Comparison of ENCODE assay signal across 12 mouse cellular contexts in the genomic region with DNA sequence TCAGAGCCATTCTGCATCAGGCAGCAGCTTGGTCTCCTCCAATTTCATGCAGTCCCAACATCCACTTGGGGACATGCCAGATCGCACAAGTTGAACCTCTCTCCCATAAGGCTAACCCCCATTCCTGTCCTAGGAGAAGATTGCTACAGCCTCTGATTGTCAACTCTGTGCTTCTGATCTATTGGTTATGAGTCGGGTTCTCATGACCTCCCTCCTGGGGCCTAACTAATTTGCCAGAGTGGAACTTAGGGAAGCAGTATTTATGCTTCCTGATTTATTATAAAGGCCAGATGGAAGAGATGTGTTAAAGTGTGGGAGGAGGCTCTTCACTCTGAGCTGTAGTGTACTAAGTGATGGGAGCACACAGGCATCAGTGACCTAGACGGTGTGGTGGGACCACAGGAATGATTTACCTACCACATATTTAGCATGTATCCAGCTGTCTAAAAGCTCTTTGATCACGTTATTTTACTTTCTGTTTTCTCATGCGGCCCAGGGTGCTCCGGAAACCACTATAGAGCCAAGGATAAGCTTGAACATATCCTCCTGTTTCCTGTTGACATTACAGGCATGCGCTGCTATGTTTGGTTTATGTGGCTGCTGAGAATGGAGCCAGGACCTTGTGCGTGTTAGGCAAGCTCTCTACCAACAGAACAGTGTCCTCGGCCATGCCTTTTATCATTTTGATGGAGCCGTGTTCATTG. TPM values are rescaled to one million over a fixed set of nuclear protein-coding genes. Genes with fewer than 3 reads are reported as not detected.
A peak's percentile ranks its signal among the peaks of the same experiment; 100 is the strongest.
DNase-seq lines count a peak whose midpoint lies in the region; ATAC-seq and TF ChIP-seq lines count a peak whose summit lies in the region.
"Had no signal": no experiment of that assay in that cellular context is flagged by ENCODE, and none has a peak within 500 bp of the region (broad histone marks: within the 10 kb centered on the region; RNA-seq: fewer than 3 reads in every experiment).

No protein-coding gene starts in this region.

- peak; percentile 85 for ATAC-seq in lung, embryonic 14.5 days (ENCODE audit: insufficient read depth)
- peak; percentile 98 for ATAC-seq in inflammation-experienced regulatory T-cells, adult 6 months
- ATAC-seq in forebrain, embryonic 13.5 days = no peak
- ATAC-seq: Patski had no signal

- no peaks in the 10 kb centered on the region for H3K36me3 ChIP-seq in lung, embryonic 14.5 days (ENCODE audit: insufficient read depth)
- no peaks in the 10 kb centered on the region for H3K36me3 ChIP-seq in forebrain, embryonic 13.5 days (ENCODE audit: poor library complexity, severe bottlenecking)
- H3K36me3 ChIP-seq: embryonic facial prominence, embryonic 15.5 days; liver, embryonic 15.5 days; neural tube, embryonic 12.5 days had no signal

- no peak overlapping the region for H3K4me3 ChIP-seq in lung, embryonic 14.5 days (ENCODE audit: low read depth, low read length)
- no peak overlapping the region for H3K4me3 ChIP-seq in forebrain, embryonic 13.5 days
- H3K4me3 ChIP-seq: embryonic facial prominence, embryonic 15.5 days; liver, embryonic 15.5 days; neural tube, embryonic 12.5 days had no signal

- DNase-seq in lung, embryonic 14.5 days = peak; percentile 72
- no peak for DNase-seq in lung, adult 18-20 months
- DNase-seq in lung, postnatal 36 days = peak; percentile 60
- peak; percentile 31 to 50 for DNase-seq in thymus, postnatal 36 days
- no peak for DNase-seq in spleen, postnatal 10 days (ENCODE audit: low spot score in 2 of 2)
- DNase-seq: gastrocnemius, postnatal 25 days had no signal

- WGBS in lung, embryonic 14.5 days = 36% methylated on average over 10 of the region's 10 CpGs
- 85% methylated on average over 10 of the region's 10 CpGs for WGBS in forebrain, embryonic 13.5 days

- TF ChIP-seq CTCF in lung, embryonic 14.5 days (IDR thresholded peaks at IDR 0.05; ENCODE audit: low read depth) = no peak

- H3K27ac ChIP-seq in lung, embryonic 14.5 days (ENCODE audit: low read depth) = peak overlapping the region; percentile 63
- no peak overlapping the region for H3K27ac ChIP-seq in forebrain, embryonic 13.5 days
- H3K27ac ChIP-seq: embryonic facial prominence, embryonic 15.5 days; liver, embryonic 15.5 days; neural tube, embryonic 12.5 days had no signal

- H3K4me1 ChIP-seq in lung, embryonic 14.5 days (ENCODE audit: insufficient read depth) = peaks cover 6% of the 10 kb centered on the region; the same call in 1 of the 2 replicates
- no peaks in the 10 kb centered on the region for H3K4me1 ChIP-seq in forebrain, embryonic 13.5 days
- H3K4me1 ChIP-seq: neural tube, embryonic 12.5 days had no signal

- no peaks in the 10 kb centered on the region for H3K27me3 ChIP-seq in lung, embryonic 14.5 days (ENCODE audit: insufficient read depth, low read length)
- no peaks in the 10 kb centered on the region for H3K27me3 ChIP-seq in forebrain, embryonic 13.5 days
- H3K27me3 ChIP-seq: embryonic facial prominence, embryonic 15.5 days; liver, embryonic 15.5 days; neural tube, embryonic 12.5 days; Patski had no signal

- no peak overlapping the region for H3K9ac ChIP-seq in lung, embryonic 14.5 days
- no peak overlapping the region for H3K9ac ChIP-seq in forebrain, embryonic 13.5 days
- H3K9ac ChIP-seq: embryonic facial prominence, embryonic 15.5 days; liver, embryonic 15.5 days; neural tube, embryonic 12.5 days had no signal

- no peaks in the 10 kb centered on the region for H3K9me3 ChIP-seq in lung, embryonic 14.5 days (ENCODE audit: low read depth, low read length)
- H3K9me3 ChIP-seq in forebrain, embryonic 13.5 days (replicated peaks) = no peaks in the 10 kb centered on the region
- H3K9me3 ChIP-seq: embryonic facial prominence, embryonic 15.5 days; liver, embryonic 15.5 days; neural tube, embryonic 12.5 days had no signal

- no peak overlapping the region for H3K4me2 ChIP-seq in lung, embryonic 14.5 days
- H3K4me2 ChIP-seq in forebrain, embryonic 13.5 days = no peak overlapping the region
- H3K4me2 ChIP-seq: embryonic facial prominence, embryonic 15.5 days; liver, embryonic 15.5 days; neural tube, embryonic 12.5 days had no signal

RNA-seq across cellular contexts. Expression of gene Cyp2s1, which starts 18.6 kb away (rescaled TPM):
- 3.2 and 3.8 TPM in 2 replicates for polyA plus RNA-seq in lung, embryonic 14.5 days (2014; fragmentation: Nextera tagmentation; extraction: Ambion mirVana)
- polyA plus RNA-seq in inflammation-experienced regulatory T-cells, adult 6 months (2017; shearing (Covaris generic)) = 1 to 10 TPM; 2.9 to 4.1 (median 3.0) TPM
- polyA plus RNA-seq in forebrain, embryonic 13.5 days (2015; fragmentation: Nextera tagmentation; extraction: Ambion mirVana) = 0.49 and 0.78 TPM in 2 replicates

RNA-seq across cellular contexts. Expression of gene Axl, which starts 46.8 kb away (rescaled TPM):
- polyA plus RNA-seq in lung, embryonic 14.5 days (2014; fragmentation: Nextera tagmentation; extraction: Ambion mirVana) = 44.1 and 46.5 TPM in 2 replicates
- polyA plus RNA-seq in inflammation-experienced regulatory T-cells, adult 6 months (2017; shearing (Covaris generic)) = 10 to 100 TPM; 18.6 to 32.5 (median 25.5) TPM
- polyA plus RNA-seq in forebrain, embryonic 13.5 days (2015; fragmentation: Nextera tagmentation; extraction: Ambion mirVana) = 18.1 and 19.4 TPM in 2 replicates

Comparison
In these comparisons a context has a peak if more than half of its experiments do, and no peak if none do; other contexts are left out.
1. DNase-seq: peak in lung, embryonic 14.5 days (single experiment), lung, postnatal 36 days (single experiment) and thymus, postnatal 36 days (2 of 2); none in lung, adult 18-20 months (0 of 2) and spleen, postnatal 10 days (0 of 2).